ENCODE assay signal across 9 mouse cellular contexts in the genomic region with DNA sequence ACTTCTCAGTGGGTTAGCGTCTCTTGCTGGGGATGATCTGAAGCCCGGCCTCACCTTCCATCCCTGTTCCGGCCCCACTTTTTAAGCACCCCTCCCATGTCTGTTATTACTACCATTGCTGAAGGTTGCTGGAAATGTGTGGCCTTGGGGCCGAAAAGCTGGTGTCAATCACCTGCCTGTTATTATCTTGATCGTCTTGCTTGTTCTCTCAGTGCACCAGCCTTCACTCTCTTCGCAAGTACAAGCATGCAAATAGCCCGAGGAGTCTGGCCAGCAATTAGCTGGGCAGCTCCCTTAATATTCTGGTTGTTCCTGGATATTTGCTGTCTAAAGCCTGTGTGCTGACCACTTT. TPM values are rescaled to one million over a fixed set of nuclear protein-coding genes. Genes with fewer than 3 reads are reported as not detected.
A peak's percentile ranks its signal among the peaks of the same experiment; 100 is the strongest.
DNase-seq lines count a peak whose midpoint lies in the region; ATAC-seq lines count a peak whose summit lies in the region.
"Had no signal": no experiment of that assay in that cellular context is flagged by ENCODE, and none has a peak within 500 bp of the region (broad histone marks: within the 10 kb centered on the region; RNA-seq: fewer than 3 reads in every experiment).

No protein-coding gene starts in this region.

- H3K36me3 ChIP-seq in neural tube, embryonic 11.5 days (ENCODE audit: control insufficient read depth, insufficient read depth, low read length): no peaks in the 10 kb centered on the region
- no peaks in the 10 kb centered on the region for H3K36me3 ChIP-seq in embryonic facial prominence, embryonic 12.5 days
- H3K36me3 ChIP-seq in intestine, embryonic 14.5 days (ENCODE audit: control insufficient read depth, insufficient read depth, low read length): peaks cover 5% of the 10 kb centered on the region; the same call in 1 of the 2 replicates

- no peak overlapping the region for H3K27ac ChIP-seq in neural tube, embryonic 11.5 days (ENCODE audit: low read depth, low read length)
- H3K27ac ChIP-seq in embryonic facial prominence, embryonic 12.5 days: no peak overlapping the region
- H3K27ac ChIP-seq in intestine, embryonic 14.5 days (ENCODE audit: low read depth): no peak overlapping the region

- H3K4me2 ChIP-seq in neural tube, embryonic 11.5 days (ENCODE audit: low read depth): peak overlapping the region; percentile 78
- H3K4me2 ChIP-seq in embryonic facial prominence, embryonic 12.5 days (replicated peaks): peak overlapping the region; percentile 90
- H3K4me2 ChIP-seq in intestine, embryonic 14.5 days (ENCODE audit: low read length): peak overlapping the region; percentile 72

- H3K4me1 ChIP-seq in neural tube, embryonic 11.5 days (ENCODE audit: control insufficient read depth, insufficient read depth, low read length): peaks cover 20% of the 10 kb centered on the region
- H3K4me1 ChIP-seq in embryonic facial prominence, embryonic 12.5 days: peaks cover 25% of the 10 kb centered on the region
- H3K4me1 ChIP-seq in intestine, embryonic 14.5 days (replicated peaks; ENCODE audit: control insufficient read depth, insufficient read depth, low read length): peaks cover 19% of the 10 kb centered on the region

- ATAC-seq in neural tube, embryonic 11.5 days (ENCODE audit: insufficient read depth, low FRiP score, low TSS enrichment): no peak
- no peak for ATAC-seq in embryonic facial prominence, embryonic 12.5 days (ENCODE audit: insufficient number of reproducible peaks, insufficient read depth, low FRiP score, low TSS enrichment)
- ATAC-seq in intestine, embryonic 14.5 days (replicated peaks; ENCODE audit: low FRiP score, low TSS enrichment, low read depth): no peak
- peak; percentile 1; the same call in 1 of the 2 replicates for ATAC-seq in megakaryocyte progenitor cell, adult 5-6 weeks (replicated peaks; ENCODE audit: poor library complexity)
- ATAC-seq in frontal cortex, adult (ENCODE audit: low TSS enrichment): no peak

- H3K9ac ChIP-seq in neural tube, embryonic 11.5 days (ENCODE audit: low read length): peak overlapping the region; percentile 95
- peak overlapping the region; percentile 99 for H3K9ac ChIP-seq in embryonic facial prominence, embryonic 12.5 days
- peak overlapping the region; percentile 85 for H3K9ac ChIP-seq in intestine, embryonic 14.5 days (ENCODE audit: low read length)

- peak overlapping the region; percentile 100 for H3K4me3 ChIP-seq in neural tube, embryonic 11.5 days (ENCODE audit: low read depth, low read length)
- peak overlapping the region; percentile 99 for H3K4me3 ChIP-seq in embryonic facial prominence, embryonic 12.5 days
- H3K4me3 ChIP-seq in intestine, embryonic 14.5 days (ENCODE audit: low read depth, low read length): peak overlapping the region; percentile 84

- WGBS in neural tube, embryonic 11.5 days: under 1% methylated on average over 7 of the region's 7 CpGs
- under 1% methylated on average over 7 of the region's 7 CpGs for WGBS in embryonic facial prominence, embryonic 12.5 days
- WGBS in intestine, embryonic 14.5 days: under 1% methylated on average over 7 of the region's 7 CpGs

- no peaks in the 10 kb centered on the region for H3K9me3 ChIP-seq in neural tube, embryonic 11.5 days (ENCODE audit: control insufficient read depth, low read length)
- no peaks in the 10 kb centered on the region for H3K9me3 ChIP-seq in embryonic facial prominence, embryonic 12.5 days
- no peaks in the 10 kb centered on the region for H3K9me3 ChIP-seq in intestine, embryonic 14.5 days (ENCODE audit: control insufficient read depth, low read length)

- intact Hi-C loops in left cerebral cortex, postnatal 10 days (cut with DNase I): loop anchor here (5.0 kb wide), 1 partner anchor 39 kb away; no protein-coding TSS in a partner anchor

- no peak for DNase-seq in neural tube, embryonic 11.5 days (ENCODE audit: low spot score)
- DNase-seq in neural tube, embryonic 10.5 days (ENCODE audit: extremely low spot score, low spot score): no peak
- no peak for DNase-seq in intestine, embryonic 14.5 days (ENCODE audit: low spot score)
- no peak for DNase-seq in left cerebral cortex, postnatal 10 days (ENCODE audit: extremely low spot score in 1 of 2, low spot score in 2 of 2)
- no peak for DNase-seq in frontal cortex, adult 2 months (ENCODE audit: extremely low spot score in 1 of 2, low spot score in 1 of 2)

- H3K27me3 ChIP-seq in neural tube, embryonic 11.5 days (ENCODE audit: control insufficient read depth, insufficient read depth, low read length): no peaks in the 10 kb centered on the region
- no peaks in the 10 kb centered on the region for H3K27me3 ChIP-seq in embryonic facial prominence, embryonic 12.5 days
- H3K27me3 ChIP-seq in intestine, embryonic 14.5 days (replicated peaks; ENCODE audit: control insufficient read depth, insufficient read depth, low read length): no peaks in the 10 kb centered on the region

RNA-seq across cellular contexts. Expression of gene Socs7, which starts 1.3 kb away (rescaled TPM):
- polyA plus RNA-seq in neural tube, embryonic 11.5 days (2014; fragmentation: Nextera tagmentation; extraction: Ambion mirVana): 3.1 and 3.2 TPM in 2 replicates
- polyA plus RNA-seq in embryonic facial prominence, embryonic 12.5 days (2016; fragmentation: Nextera tagmentation; extraction: Ambion mirVana): 5.5 and 6.1 TPM in 2 replicates
- 2.1 and 2.5 TPM in 2 replicates for polyA plus RNA-seq in intestine, embryonic 14.5 days (2014; fragmentation: Nextera tagmentation; extraction: Ambion mirVana)
- total RNA-seq in megakaryocyte progenitor cell, adult 5-6 weeks (2015): 5.3 and 7.2 TPM in 2 replicates
- 10.2 and 11.0 TPM in 2 replicates for total RNA-seq in megakaryocyte progenitor cell, adult 5-6 weeks (2017)
- 10 to 100 TPM; 81.0 to 84.7 TPM for total RNA-seq in left cerebral cortex, postnatal 10 days (2021)
- 43.3 and 44.9 TPM in 2 replicates for polyA plus RNA-seq in frontal cortex, adult 2 months (2012; rRNA removed)

RNA-seq across cellular contexts. Expression of gene Gpr179, which starts 11.7 kb away (rescaled TPM):
- polyA plus RNA-seq in neural tube, embryonic 11.5 days (2014; fragmentation: Nextera tagmentation; extraction: Ambion mirVana): 0.04 and 0.08 TPM in 2 replicates
- polyA plus RNA-seq in embryonic facial prominence, embryonic 12.5 days (2016; fragmentation: Nextera tagmentation; extraction: Ambion mirVana): 0.15 TPM in 2 replicates
- polyA plus RNA-seq in intestine, embryonic 14.5 days (2014; fragmentation: Nextera tagmentation; extraction: Ambion mirVana): 0.11 and 0.15 TPM in 2 replicates
- total RNA-seq in megakaryocyte progenitor cell, adult 5-6 weeks (2015): 0.02 and 0.05 TPM in 2 replicates
- total RNA-seq in megakaryocyte progenitor cell, adult 5-6 weeks (2017): 0.10 TPM in 1 of 2 replicates, not detected in the other
- under 1 TPM; 0.18 to 0.39 TPM for total RNA-seq in left cerebral cortex, postnatal 10 days (2021)
- polyA plus RNA-seq in frontal cortex, adult 2 months (2012; rRNA removed): 0.40 and 0.66 TPM in 2 replicates
- total RNA-seq: neutrophil, adult 5-6 weeks had no signal

RNA-seq across cellular contexts. Expression of gene Mrpl45, which starts 48.1 kb away (rescaled TPM):
- polyA plus RNA-seq in neural tube, embryonic 11.5 days (2014; fragmentation: Nextera tagmentation; extraction: Ambion mirVana): 49.0 and 52.9 TPM in 2 replicates
- polyA plus RNA-seq in embryonic facial prominence, embryonic 12.5 days (2016; fragmentation: Nextera tagmentation; extraction: Ambion mirVana): 45.0 and 51.4 TPM in 2 replicates
- 52.1 and 55.5 TPM in 2 replicates for polyA plus RNA-seq in intestine, embryonic 14.5 days (2014; fragmentation: Nextera tagmentation; extraction: Ambion mirVana)
- total RNA-seq in megakaryocyte progenitor cell, adult 5-6 weeks (2015): 34.7 and 43.6 TPM in 2 replicates
- total RNA-seq in megakaryocyte progenitor cell, adult 5-6 weeks (2017): 22.4 and 23.1 TPM in 2 replicates
- 10 to 100 TPM; 20.4 to 23.3 TPM for total RNA-seq in left cerebral cortex, postnatal 10 days (2021)
- polyA plus RNA-seq in frontal cortex, adult 2 months (2012; rRNA removed): 28.9 TPM in 2 replicates

RNA-seq across cellular contexts. Expression of gene Arhgap23, which starts 51.7 kb away (rescaled TPM):
- 4.1 and 5.2 TPM in 2 replicates for polyA plus RNA-seq in neural tube, embryonic 11.5 days (2014; fragmentation: Nextera tagmentation; extraction: Ambion mirVana)
- 8.5 and 10.1 TPM in 2 replicates for polyA plus RNA-seq in embryonic facial prominence, embryonic 12.5 days (2016; fragmentation: Nextera tagmentation; extraction: Ambion mirVana)
- 5.0 and 5.1 TPM in 2 replicates for polyA plus RNA-seq in intestine, embryonic 14.5 days (2014; fragmentation: Nextera tagmentation; extraction: Ambion mirVana)
- total RNA-seq in megakaryocyte progenitor cell, adult 5-6 weeks (2015): 6.3 and 8.0 TPM in 2 replicates
- total RNA-seq in megakaryocyte progenitor cell, adult 5-6 weeks (2017): 5.6 and 6.1 TPM in 2 replicates
- 10 to 100 TPM; 84.0 to 91.8 TPM for total RNA-seq in left cerebral cortex, postnatal 10 days (2021)
- polyA plus RNA-seq in frontal cortex, adult 2 months (2012; rRNA removed): 53.4 and 64.2 TPM in 2 replicates
